Mouse (Mus musculus) layer of hippocampus, postnatal 36 days (tissue): ENCODE results near the gene Txlnb. TPM values are rescaled to one million over a fixed set of nuclear protein-coding genes. Genes with fewer than 3 reads are reported as not detected.
"Not testable (repeated sequence)": the region's sequence is repeated elsewhere in the genome, so short reads cannot be mapped to it uniquely, and the experiment has no call there.

Source experiments
- DNase-seq, 2 experiments: peaks; one replicate each; pipeline ENCODE4 v3.0.0; 2022
- total RNA-seq, 2 experiments: library from RNA; stranded (reverse); gene quantifications; 2 replicates each; pipeline ENCODE4 v1.2.3; 2021

Gene Txlnb
- total RNA-seq: under 1 TPM; 0.37 to 0.56 TPM

- DNase-seq: no peak
Observed at GRCm38 (mm10) chr10:17795767-17796631, at the start of gene Txlnb. Txlnb (plus strand) TSS chr10:17796226.

DNA sequence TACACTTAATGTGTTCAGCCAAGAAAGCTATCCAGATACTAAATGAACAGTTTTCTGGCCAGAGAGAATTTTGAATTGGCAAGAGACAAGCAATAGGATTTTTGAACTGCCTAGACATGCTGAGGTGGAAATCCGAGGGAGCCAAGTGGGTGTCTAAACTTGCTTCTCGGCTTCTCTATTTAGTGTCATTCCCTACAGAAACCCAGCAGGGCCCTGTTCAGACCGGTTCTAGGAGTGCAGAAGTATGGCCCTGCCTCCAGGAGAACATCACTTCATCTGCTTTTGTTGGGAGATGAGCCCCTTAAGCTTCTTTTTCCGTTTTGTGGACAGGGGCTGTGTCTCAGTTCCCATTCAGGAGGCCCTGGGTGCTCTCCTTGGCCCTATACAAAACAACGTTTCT is 43.5 kb upstream of the Txlnb start:
- no peak for DNase-seq

GRCm38 (mm10) chr10:17759772-17760171 is 36.3 kb upstream of the Txlnb start:
- no peak for DNase-seq

DNA sequence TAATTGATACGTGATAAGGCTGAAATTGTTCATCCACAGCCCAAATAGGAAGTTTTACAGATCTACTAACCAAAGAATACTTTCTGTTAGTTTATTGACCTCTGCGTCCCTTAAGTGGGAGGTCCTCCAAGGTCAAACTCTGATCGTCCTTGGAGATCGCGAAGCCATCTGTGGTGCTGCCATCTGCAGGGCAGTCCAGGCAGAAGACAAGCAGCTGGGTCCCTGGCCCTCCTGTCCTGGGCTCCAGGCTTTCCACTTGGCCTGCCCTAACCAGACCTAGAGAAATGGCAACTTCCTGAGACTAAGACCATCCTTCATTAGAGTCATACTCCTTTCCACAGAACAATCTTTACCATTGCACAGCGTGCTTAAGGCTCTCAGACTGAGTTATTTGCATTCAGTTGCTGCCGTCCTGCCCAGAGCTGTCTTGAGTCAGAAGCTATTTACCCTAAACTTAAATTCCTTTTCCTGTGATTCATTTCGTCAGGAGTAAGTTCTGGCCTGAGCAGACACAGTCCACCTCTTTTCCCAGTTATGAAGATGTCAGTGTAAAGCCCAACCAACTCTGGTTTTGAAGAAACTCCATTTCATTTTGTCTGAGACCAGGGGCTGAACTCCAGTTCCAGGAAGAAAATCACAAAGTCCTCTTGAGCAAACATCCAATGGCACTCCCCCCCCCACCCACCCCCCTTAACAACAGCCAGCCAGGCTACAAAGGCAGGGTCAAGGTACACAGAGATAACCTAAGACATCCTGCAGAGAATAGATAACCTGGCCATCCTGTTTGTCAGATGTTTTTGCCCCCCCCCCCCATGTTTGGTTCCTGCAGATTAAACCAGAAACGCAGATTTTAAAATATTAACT is 35.0 kb upstream of the Txlnb start:
- DNase-seq: no peak

- no peak for DNase-seq
Observed at GRCm38 (mm10) chr10:17761652-17762051, 34.4 kb upstream of the Txlnb start.

GRCm38 (mm10) chr10:17762946-17763345 is 33.1 kb upstream of the Txlnb start:
- no peak for DNase-seq

- peak; percentile 12 to 30 for DNase-seq
Observed at GRCm38 (mm10) chr10:17769856-17770255, 26.2 kb upstream of the Txlnb start.

DNA sequence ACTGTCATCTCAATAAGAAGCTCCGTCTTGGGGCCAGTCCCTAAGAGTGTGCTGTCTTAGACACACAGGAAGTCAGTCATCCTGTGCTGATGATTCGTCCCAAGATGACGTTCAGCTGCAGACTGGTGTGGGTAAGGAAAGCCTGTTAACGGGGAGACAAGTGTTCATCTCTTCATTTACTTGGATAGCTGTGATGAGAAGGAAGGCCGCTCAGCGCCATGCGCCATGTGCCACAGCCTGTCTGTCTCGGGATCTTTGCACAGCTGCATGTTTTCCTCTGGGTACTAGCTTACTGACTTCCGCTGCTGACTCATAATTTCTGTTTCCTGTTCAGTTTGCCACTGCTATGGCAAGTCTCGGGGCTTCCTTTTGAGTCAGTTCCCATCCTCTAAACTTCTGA is 23.7 kb upstream of the Txlnb start:
- no peak for DNase-seq

DNA sequence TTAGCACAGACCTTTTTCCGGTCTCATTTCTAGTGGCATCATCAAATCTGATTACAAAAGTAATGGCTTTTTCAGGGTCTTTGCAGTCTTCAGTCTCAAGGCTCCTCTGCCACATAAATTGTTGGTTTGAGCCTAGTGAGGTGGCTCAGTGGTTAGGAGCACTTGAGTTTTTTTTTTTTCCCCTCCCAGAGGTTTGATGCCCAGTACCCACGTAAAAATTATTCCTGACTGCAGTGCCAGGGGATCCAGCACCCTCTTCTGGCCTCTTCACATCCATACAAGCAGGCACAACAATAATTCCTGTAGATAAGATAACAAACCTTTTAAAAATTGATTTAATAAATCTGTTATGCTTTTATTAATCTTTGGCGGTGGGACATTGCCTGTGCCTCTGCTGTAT is 21.7 kb upstream of the Txlnb start:
- no peak for DNase-seq

DNA sequence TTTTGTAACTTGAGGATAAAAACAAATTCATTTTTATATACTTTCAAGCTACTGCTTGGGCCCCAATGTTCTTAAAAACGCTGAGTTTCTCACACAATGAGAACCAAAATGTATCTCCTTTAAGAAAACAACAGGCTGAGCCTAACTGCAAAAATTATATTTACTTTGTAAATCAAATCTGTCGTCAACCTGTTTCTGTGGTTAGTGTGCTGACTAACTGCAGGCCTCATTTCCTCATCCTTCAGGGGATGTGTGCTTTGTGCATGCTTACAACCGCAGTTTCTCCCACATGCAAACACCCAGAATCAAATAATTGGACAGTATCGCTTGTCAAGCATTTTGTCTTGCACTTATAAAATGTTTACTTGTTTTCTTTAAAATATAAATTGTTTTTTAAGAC is 20.9 kb upstream of the Txlnb start:
- no peak for DNase-seq

DNA sequence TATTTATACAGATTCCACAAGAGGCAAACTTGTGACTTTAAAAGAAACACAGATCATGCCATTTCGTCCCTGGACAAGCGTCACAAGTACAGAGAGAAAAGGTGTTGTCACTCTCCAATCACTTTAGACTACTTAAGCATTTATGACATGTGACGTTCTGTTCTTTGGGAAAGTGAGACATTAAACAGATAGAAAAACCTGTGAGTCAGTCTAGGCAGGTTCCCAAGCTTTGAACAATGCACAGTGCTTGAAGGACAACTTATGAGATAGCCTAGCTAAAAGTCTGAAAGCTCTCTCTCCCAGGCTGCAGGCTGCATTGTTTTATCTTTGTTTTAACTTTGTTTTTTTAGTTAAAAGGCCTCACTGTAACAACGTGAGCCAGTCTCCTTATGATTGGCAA is 19.3 kb upstream of the Txlnb start:
- DNase-seq: not testable (repeated sequence)

GRCm38 (mm10) chr10:17786771-17787170 is 9.3 kb upstream of the Txlnb start:
- DNase-seq: no peak

- no peak for DNase-seq
Observed at GRCm38 (mm10) chr10:17787938-17788337, 8.1 kb upstream of the Txlnb start.

DNA sequence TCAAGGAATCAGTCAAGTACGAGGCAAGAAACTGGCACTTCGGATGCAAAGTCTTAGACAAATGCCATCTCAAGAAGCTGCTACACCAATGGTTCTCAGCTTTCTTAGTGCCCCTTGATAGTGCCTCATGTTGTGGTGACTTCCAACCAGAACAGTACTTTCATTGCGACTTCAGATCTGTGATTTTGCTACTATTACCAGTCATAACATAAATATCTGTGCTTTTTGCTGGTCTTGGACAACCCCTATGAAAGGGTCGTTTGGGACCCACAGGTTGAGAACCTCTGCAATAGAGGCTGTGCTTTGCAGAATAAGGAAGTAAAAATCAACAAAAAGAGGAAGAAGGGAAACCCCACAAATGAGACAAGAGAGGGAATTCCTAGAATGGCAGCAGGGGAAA is 7.7 kb upstream of the Txlnb start:
- no peak for DNase-seq

- DNase-seq: no peak
Observed at GRCm38 (mm10) chr10:17793926-17794325, 2.1 kb upstream of the Txlnb start.

DNA sequence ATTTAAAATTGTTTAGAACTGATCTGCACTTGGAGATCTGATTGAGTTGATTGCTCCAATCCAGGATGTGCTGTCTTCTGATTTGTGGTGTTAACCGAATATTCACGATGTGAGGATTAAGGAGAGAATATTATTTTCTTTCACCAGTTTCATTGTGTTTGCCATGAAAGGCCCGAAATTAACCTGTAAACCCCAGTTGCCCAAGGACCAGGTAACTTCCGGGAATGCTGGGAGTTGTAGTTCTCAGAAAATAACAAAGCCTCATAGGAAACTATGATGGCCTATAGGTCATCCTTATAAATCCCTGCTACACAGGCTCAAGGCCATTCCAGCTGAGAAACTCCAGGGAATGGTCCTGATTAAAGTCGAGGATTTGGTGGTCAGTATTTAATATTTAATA is 1.6 kb upstream of the Txlnb start:
- no peak for DNase-seq

DNA sequence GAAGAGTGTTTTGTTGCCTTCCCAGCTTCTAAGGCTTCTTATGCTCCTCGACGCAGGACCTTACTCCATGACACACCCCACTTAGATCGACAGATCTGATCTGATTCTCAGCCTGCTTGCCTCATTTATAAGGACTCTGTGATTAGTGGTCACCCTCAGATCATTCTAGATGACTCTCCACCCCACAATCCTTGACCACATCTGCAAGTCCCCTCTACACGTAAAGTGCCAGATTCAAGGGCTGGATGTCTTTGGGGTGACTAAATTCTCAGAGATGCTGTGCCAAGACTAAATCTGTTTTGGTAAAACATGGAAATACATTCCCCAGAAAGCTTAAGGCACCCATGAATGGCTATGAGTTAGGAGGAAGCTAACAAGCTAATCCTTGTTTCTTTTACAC is 799 bp upstream of the Txlnb start:
- no peak for DNase-seq

GRCm38 (mm10) chr10:17796846-17797631 is 1.0 kb downstream of the Txlnb start:
- no peak for DNase-seq

DNA sequence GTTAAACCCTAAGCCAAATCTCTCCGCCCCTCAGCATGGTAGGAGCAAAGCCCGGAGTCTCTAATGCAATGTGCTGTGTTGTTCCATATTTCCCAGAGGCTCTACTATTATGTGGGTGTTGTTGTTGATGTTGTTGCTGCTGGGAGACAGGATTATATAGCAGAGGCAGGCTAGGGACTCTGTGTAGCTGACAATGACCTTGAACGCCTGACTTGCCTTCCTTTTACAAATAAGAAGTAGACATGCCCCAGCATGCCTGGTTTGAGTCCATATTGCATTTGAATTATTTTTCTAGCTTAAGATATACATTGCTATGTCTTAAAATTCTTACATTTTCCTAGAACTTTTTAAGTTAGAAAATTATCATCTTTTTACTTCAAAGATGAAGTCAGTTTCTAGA is 1.7 kb downstream of the Txlnb start:
- DNase-seq: no peak

DNA sequence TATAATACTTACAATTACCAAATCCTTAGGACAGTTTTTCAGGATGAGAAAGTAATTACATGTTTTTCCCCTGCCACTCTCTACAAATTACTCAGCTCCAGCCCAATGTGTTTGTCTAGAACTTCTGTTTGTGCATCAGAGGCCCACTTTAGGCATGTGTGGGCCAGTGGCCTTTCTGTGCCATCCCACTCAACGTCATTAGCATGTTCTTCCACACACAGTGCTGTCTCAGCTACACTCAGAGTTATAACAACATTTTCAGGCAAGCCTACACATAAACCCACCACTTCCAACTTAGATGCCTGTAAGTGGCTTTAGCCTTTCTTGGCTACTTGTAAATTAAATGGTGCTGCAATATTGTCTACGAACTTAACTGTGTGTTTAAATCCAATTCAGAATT is 5.8 kb downstream of the Txlnb start:
- no peak for DNase-seq

DNA sequence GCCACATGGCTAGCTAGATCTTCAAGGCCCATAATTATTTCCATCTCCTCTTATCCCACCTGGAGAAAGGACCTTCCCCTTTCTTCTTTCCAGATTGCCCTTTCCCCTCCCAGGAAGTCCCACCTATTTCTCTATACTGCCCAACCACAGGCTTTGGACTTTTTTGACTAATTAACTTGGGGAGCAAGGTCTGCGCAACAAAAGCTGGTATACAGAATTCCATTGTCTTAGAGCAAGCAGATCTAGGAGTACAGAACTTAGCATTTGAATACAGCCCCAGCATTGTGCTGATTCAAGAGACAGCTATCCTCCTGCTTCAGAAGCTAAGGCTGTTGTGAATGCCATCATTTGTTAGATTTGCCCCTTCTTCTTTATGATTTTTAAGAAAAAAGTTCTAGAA is 12.5 kb downstream of the Txlnb start:
- DNase-seq: no peak

- DNase-seq: no peak
Observed at GRCm38 (mm10) chr10:17815052-17815451, 19.0 kb downstream of the Txlnb start.

- DNase-seq: not testable (repeated sequence)
Observed at GRCm38 (mm10) chr10:17820422-17820821, 24.4 kb downstream of the Txlnb start.
